Mouse (Mus musculus) MEL (cell line): Measurements from ENCODE around the gene 2410002F23Rik. TPM values are rescaled to one million over a fixed set of nuclear protein-coding genes. Genes with fewer than 3 reads are reported as not detected.
A peak's percentile ranks its signal among the peaks of the same experiment; 100 is the strongest.

Source experiments
- DNase-seq: peaks from one replicate; pipeline ENCODE4 v3.0.0; 2011; ENCODE audit warnings: low read depth, low spot score
- H3K27ac ChIP-seq: 2 replicates; pipeline ENCODE4 v1.5.1; 2012; ENCODE audit warnings: low read depth, mild to moderate bottlenecking, control low read depth, low read length, moderate library complexity; ENCODE audit not compliant: control insufficient read depth
- H3K27me3 ChIP-seq, 2 experiments: fragments of 150-350 bp in 1 of 2; sonication (generic) in 1 of 2; 2 replicates each; pipeline ENCODE4 v1.6.1; 2012; ENCODE audit warnings: low read length in 2 of 2, mild to moderate bottlenecking in 2 of 2, improper control_type of control experiment in 1 of 2, moderate library complexity in 1 of 2; ENCODE audit not compliant: insufficient read depth in 2 of 2, control insufficient read depth in 1 of 2
- H3K36me3 ChIP-seq, 2 experiments: 2 replicates each; pipeline ENCODE4 v1.6.1; 2012 to 2014; ENCODE audit warnings: low read length in 2 of 2, improper control_type of control experiment in 1 of 2, inconsistent platforms in 1 of 2, mild to moderate bottlenecking in 1 of 2; ENCODE audit not compliant: insufficient read depth in 2 of 2, control insufficient read depth in 1 of 2
- H3K4me1 ChIP-seq, 2 experiments: fragments of 150-350 bp in 1 of 2; sonication (generic) in 1 of 2; 2 replicates each; pipeline ENCODE4 v1.6.1; 2012; ENCODE audit warnings: low read length in 2 of 2, improper control_type of control experiment in 1 of 2, mild to moderate bottlenecking in 1 of 2; ENCODE audit not compliant: insufficient read depth in 2 of 2, control insufficient read depth in 1 of 2
- H3K4me3 ChIP-seq, 2 experiments: fragments of 150-350 bp in 1 of 2; sonication (generic) in 1 of 2; 2 replicates each; pipeline ENCODE4 v1.5.1; 2012; ENCODE audit warnings: low read depth in 2 of 2, low read length in 2 of 2, mild to moderate bottlenecking in 2 of 2, moderate library complexity in 2 of 2, control low read depth in 1 of 2, improper control_type of control experiment in 1 of 2; ENCODE audit not compliant: control insufficient read depth in 1 of 2, insufficient read depth in 1 of 2
- H3K79me2 ChIP-seq: 2 replicates; pipeline ENCODE4 v1.6.1; 2012; ENCODE audit warnings: mild to moderate bottlenecking, low read length, moderate library complexity; ENCODE audit not compliant: control insufficient read depth, poor library complexity, insufficient read depth
- H3K9ac ChIP-seq: 2 replicates; pipeline ENCODE4 v1.6.1; 2012; ENCODE audit warnings: low read depth, mild to moderate bottlenecking, control low read depth, low read length, moderate library complexity; ENCODE audit not compliant: control insufficient read depth, poor library complexity, severe bottlenecking
- H3K9me3 ChIP-seq: fragments of 150-350 bp; sonication (generic); replicated peaks from 2 replicates; pipeline ENCODE4 v1.6.1; 2012; ENCODE audit warnings: mild to moderate bottlenecking, low read length, improper control_type of control experiment, moderate library complexity; ENCODE audit not compliant: insufficient read depth
- BHLHE40 ChIP-seq: IDR thresholded peaks from 2 replicates; pipeline ENCODE4 v1.6.1; 2012; ENCODE audit warnings: low read depth, mild to moderate bottlenecking, inconsistent platforms, low read length, improper control_type of control experiment, borderline replicate concordance
- CHD1 ChIP-seq: IDR thresholded peaks from 2 replicates; pipeline ENCODE4 v1.6.1; 2012; ENCODE audit warnings: low read depth, mild to moderate bottlenecking, inconsistent platforms, low read length, improper control_type of control experiment
- ELF1 ChIP-seq: IDR thresholded peaks from 2 replicates; pipeline ENCODE4 v1.6.1; 2014; ENCODE audit warnings: low read depth, mild to moderate bottlenecking, inconsistent platforms, low read length, improper control_type of control experiment, moderate library complexity
- ETS1 ChIP-seq: IDR thresholded peaks from 2 replicates; pipeline ENCODE4 v1.6.1; 2012; ENCODE audit warnings: low read depth, mild to moderate bottlenecking, inconsistent platforms, low read length, improper control_type of control experiment, moderate library complexity
- GABPA ChIP-seq: IDR thresholded peaks from 2 replicates; pipeline ENCODE4 v1.6.1; 2012; ENCODE audit warnings: low read depth, mild to moderate bottlenecking, inconsistent platforms, low read length, improper control_type of control experiment, moderate library complexity
- HCFC1 ChIP-seq: IDR thresholded peaks from 2 replicates; pipeline ENCODE4 v1.6.1; 2012; ENCODE audit warnings: low read depth, mild to moderate bottlenecking, inconsistent platforms, low read length, improper control_type of control experiment, moderate library complexity
- JUND ChIP-seq: IDR thresholded peaks from 2 replicates; pipeline ENCODE4 v1.6.1; 2011; ENCODE audit warnings: low read depth, mild to moderate bottlenecking, improper control_type of control experiment, low read length
- KAT2A ChIP-seq: conservative IDR thresholded peaks from 2 replicates; pipeline ENCODE4 v1.6.1; 2012; ENCODE audit warnings: low read depth, low read length, improper control_type of control experiment, inconsistent platforms
- MAFK ChIP-seq: IDR thresholded peaks from 2 replicates; pipeline ENCODE4 v1.6.1; 2011; ENCODE audit warnings: low read depth, mild to moderate bottlenecking, low read length, improper control_type of control experiment, borderline replicate concordance
- MAZ ChIP-seq: IDR thresholded peaks from 2 replicates; pipeline ENCODE4 v1.6.1; 2012; ENCODE audit warnings: low read depth, mild to moderate bottlenecking, inconsistent platforms, low read length, improper control_type of control experiment
- MEF2A ChIP-seq: IDR thresholded peaks from 2 replicates; pipeline ENCODE4 v1.6.1; 2014; ENCODE audit warnings: low read depth, mild to moderate bottlenecking, inconsistent platforms, low read length, improper control_type of control experiment; ENCODE audit not compliant: poor library complexity, insufficient replicate concordance, severe bottlenecking; ENCODE audit errors: extremely low read depth
- MXI1 ChIP-seq: IDR thresholded peaks from 2 replicates; pipeline ENCODE4 v1.6.1; 2011; ENCODE audit warnings: mild to moderate bottlenecking, low read depth, low read length, improper control_type of control experiment
- MYB ChIP-seq: IDR thresholded peaks from 2 replicates; pipeline ENCODE4 v1.6.1; 2011; ENCODE audit warnings: mild to moderate bottlenecking, low read depth, low read length, improper control_type of control experiment
- MYC ChIP-seq: IDR thresholded peaks from 2 replicates; pipeline ENCODE4 v1.6.1; 2011; ENCODE audit warnings: low read depth, mild to moderate bottlenecking, low read length, improper control_type of control experiment, moderate library complexity
- NRF1 ChIP-seq: IDR thresholded peaks from 2 replicates; pipeline ENCODE4 v1.6.1; 2014; ENCODE audit warnings: low read depth, mild to moderate bottlenecking, inconsistent platforms, low read length, improper control_type of control experiment, moderate library complexity; ENCODE audit not compliant: poor library complexity, insufficient read depth, severe bottlenecking
- POLR2A ChIP-seq, 2 experiments: IDR thresholded peaks; 2 replicates each; pipeline ENCODE4 v1.6.1; 2011 to 2012; ENCODE audit warnings: low read length in 2 of 2, mild to moderate bottlenecking in 2 of 2, control low read depth in 1 of 2, improper control_type of control experiment in 1 of 2, low read depth in 1 of 2, moderate library complexity in 1 of 2; ENCODE audit not compliant: control insufficient read depth in 1 of 2, insufficient read depth in 1 of 2, poor library complexity in 1 of 2
- RCOR1 ChIP-seq: IDR thresholded peaks from 2 replicates; pipeline ENCODE4 v1.6.1; 2012; ENCODE audit warnings: low read depth, mild to moderate bottlenecking, inconsistent platforms, low read length, improper control_type of control experiment
- TAL1 ChIP-seq: IDR thresholded peaks from 2 replicates; pipeline ENCODE4 v1.6.1; 2012; ENCODE audit warnings: mild to moderate bottlenecking, inconsistent platforms, low read length, moderate library complexity, mixed read lengths
- USF1 ChIP-seq: IDR thresholded peaks from 2 replicates; pipeline ENCODE4 v1.6.1; 2014; ENCODE audit warnings: low read depth, mild to moderate bottlenecking, inconsistent platforms, low read length, improper control_type of control experiment, moderate library complexity
- USF2 ChIP-seq, 2 experiments: IDR thresholded peaks; 2 replicates each; pipeline ENCODE4 v1.6.1; 2011 to 2012; ENCODE audit warnings: improper control_type of control experiment in 2 of 2, low read length in 2 of 2, borderline replicate concordance in 1 of 2, inconsistent platforms in 1 of 2, low read depth in 1 of 2, mild to moderate bottlenecking in 1 of 2; ENCODE audit not compliant: insufficient read depth in 1 of 2
- ZKSCAN1 ChIP-seq: IDR thresholded peaks from 2 replicates; pipeline ENCODE4 v1.6.1; 2012; ENCODE audit warnings: low read depth, mild to moderate bottlenecking, inconsistent platforms, low read length, improper control_type of control experiment, moderate library complexity
- ZNF384 ChIP-seq: IDR thresholded peaks from 2 replicates; pipeline ENCODE4 v1.6.1; 2012; ENCODE audit warnings: low read depth, mild to moderate bottlenecking, inconsistent platforms, low read length, improper control_type of control experiment
- polyA plus RNA-seq, 2 experiments: library from polyadenylated mRNA; stranded (reverse) in 1 of 2; unstranded in 1 of 2; fragments of >175 nt in 1 of 2; fragments of >200 nt in 1 of 2; gene quantifications; 2 replicates each; pipeline versions ENCODE4 v1.2.1 to v1.2.4; 2012; ENCODE audit warnings: low replicate concordance in 2 of 2, low read depth in 1 of 2; ENCODE audit not compliant: insufficient read length in 2 of 2, insufficient read depth in 1 of 2, missing spikeins in 1 of 2
- total RNA-seq: library from RNA; depleted of rRNA; stranded (reverse); fragments of 300-350 nt; gene quantifications from 2 replicates; pipeline ENCODE4 v1.2.3, GENCODE M21; 2012

2410002F23Rik gene
- total and polyA plus RNA-seq, 3 experiments, result 148 to 841 (median 174) TPM

DNA sequence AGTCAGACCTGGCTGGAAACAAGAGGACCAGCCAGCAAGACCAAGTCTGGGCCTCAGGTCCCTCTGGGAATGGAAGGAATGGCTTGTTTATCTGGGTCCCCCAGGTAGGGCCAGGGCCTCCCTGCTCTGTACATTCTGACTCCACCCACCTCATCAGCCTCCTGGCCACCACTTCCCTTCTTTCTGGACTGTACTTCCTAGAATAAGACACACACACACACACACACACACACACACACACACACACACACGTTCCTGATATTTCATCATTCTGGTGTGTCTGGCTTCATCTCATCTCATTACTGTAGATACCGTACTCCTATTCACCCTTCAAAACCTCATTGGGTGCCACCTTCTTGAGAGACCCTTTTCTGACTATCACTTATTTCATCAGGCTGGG, 22.9 kb downstream of the 2410002F23Rik start:
- Histone ChIP-seq H3K4me3 (no peak overlapping the region), H3K27ac (no peak overlapping the region), H3K36me3 (no peaks in the 10 kb centered on the region), H3K79me2 (no peaks in the 10 kb centered on the region), H3K4me1 (no peaks in the 10 kb centered on the region), H3K9ac (no peak overlapping the region), H3K9me3 (no peaks in the 10 kb centered on the region), H3K27me3 (no peaks in the 10 kb centered on the region)
- DNase-seq, result no peak
- TF ChIP-seq ZNF384 (no peak), ETS1 (no peak), MYB (no peak), ELF1 (no peak), BHLHE40 (no peak), JUND (no peak), KAT2A (no peak), ZKSCAN1 (no peak), MAFK (no peak), POLR2A (IDR thresholded peaks at IDR 0.05; ENCODE audit: control insufficient read depth in 1 of 2, insufficient read depth in 1 of 2, low read depth in 1 of 2, low read length in 2 of 2, poor library complexity in 1 of 2) (no peak), MYC (no peak), CHD1 (no peak), MXI1 (no peak), USF1 (no peak), USF2 (IDR thresholded peaks at IDR 0.05; ENCODE audit: borderline replicate concordance in 1 of 2, insufficient read depth in 1 of 2, low read depth in 1 of 2, low read length in 2 of 2) (no peak), TAL1 (no peak), GABPA (no peak), MEF2A (no peak), MAZ (no peak)

DNA sequence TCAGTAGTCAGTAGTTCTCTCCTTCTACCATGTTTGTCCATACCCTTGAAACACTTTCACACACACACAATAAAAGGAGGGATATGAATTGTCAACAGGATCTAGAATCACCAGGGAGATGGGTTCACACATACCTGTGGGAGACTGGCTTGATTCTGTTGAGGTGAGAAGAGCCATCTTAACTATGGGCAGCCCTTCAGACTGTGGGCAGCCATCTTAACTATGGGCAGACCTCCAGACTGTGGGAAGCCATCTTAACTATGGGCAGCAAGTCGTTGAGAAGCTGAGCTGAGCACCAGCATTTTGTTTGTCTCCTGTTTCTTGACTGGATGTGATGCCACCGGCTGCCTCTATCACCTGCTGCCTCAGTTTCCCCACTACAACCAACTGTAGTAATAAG, 24.8 kb downstream of the 2410002F23Rik start:
- Histone ChIP-seq H3K4me1 (no peaks in the 10 kb centered on the region), H3K36me3 (no peaks in the 10 kb centered on the region), H3K4me3 (no peak overlapping the region), H3K9me3 (no peaks in the 10 kb centered on the region), H3K27ac (no peak overlapping the region), H3K79me2 (no peaks in the 10 kb centered on the region), H3K27me3 (no peaks in the 10 kb centered on the region)
- peak; percentile 69 for DNase-seq
- TF ChIP-seq HCFC1 (peak; percentile 89), ZKSCAN1 (no peak), RCOR1 (peak; percentile 82), KAT2A (peak; percentile 41; the same call in 1 of the 2 replicates), NRF1 (peak; percentile 53; the same call in 1 of the 2 replicates)
- TF ChIP-seq, all 39 proteins: peak for 4
- H3K9ac ChIP-seq, result no peak overlapping the region
